Mouse (Mus musculus): ENCODE results near the gene Gm28035. TPM values are rescaled to one million over a fixed set of nuclear protein-coding genes. Genes with fewer than 3 reads are reported as not detected.

The Gm28035 gene
- total RNA-seq, 4 experiments from 2014 or later = 0.58 to 5.3 (median 2.8) TPM

GRCm38 (mm10) chr2:30238906-30239465 is 1.4 kb upstream of the Gm28035 start:
- no peak for DNase-seq

- no peak for DNase-seq
Measured at GRCm38 (mm10) chr2:30239777-30240176, 590 bp upstream of the Gm28035 start.

GRCm38 (mm10) chr2:30242509-30242908 is 2.1 kb downstream of the Gm28035 start:
- peak; percentile 84 for DNase-seq

GRCm38 (mm10) chr2:30243391-30243790 is 3.0 kb downstream of the Gm28035 start:
- DNase-seq = no peak

- DNase-seq = no peak
Measured at GRCm38 (mm10) chr2:30244595-30245178, 4.3 kb downstream of the Gm28035 start.

- DNase-seq = no peak
Measured at GRCm38 (mm10) chr2:30247036-30247435, 6.7 kb downstream of the Gm28035 start.

- no peak for DNase-seq
Measured at GRCm38 (mm10) chr2:30247681-30248080, 7.3 kb downstream of the Gm28035 start.

GRCm38 (mm10) chr2:30249182-30249581 is 8.8 kb downstream of the Gm28035 start:
- DNase-seq = no peak

GRCm38 (mm10) chr2:30250166-30251128 is 10.1 kb downstream of the Gm28035 start:
- DNase-seq = no peak

GRCm38 (mm10) chr2:30251417-30252104 is 11.2 kb downstream of the Gm28035 start:
- no peak for DNase-seq

GRCm38 (mm10) chr2:30252521-30252920 is 12.2 kb downstream of the Gm28035 start:
- no peak for DNase-seq

- no peak for DNase-seq
Measured at GRCm38 (mm10) chr2:30253809-30254208, 13.4 kb downstream of the Gm28035 start.

- DNase-seq = no peak
Measured at GRCm38 (mm10) chr2:30255631-30256395, 15.4 kb downstream of the Gm28035 start.

- DNase-seq = no peak
Measured at GRCm38 (mm10) chr2:30256616-30257350, 16.4 kb downstream of the Gm28035 start.

GRCm38 (mm10) chr2:30257699-30258460 is 17.5 kb downstream of the Gm28035 start:
- no peak for DNase-seq

GRCm38 (mm10) chr2:30258600-30258999 is 18.2 kb downstream of the Gm28035 start:
- no peak for DNase-seq

- DNase-seq = no peak
Measured at GRCm38 (mm10) chr2:30259131-30260064, 19.0 kb downstream of the Gm28035 start.

GRCm38 (mm10) chr2:30261064-30261736 is 20.8 kb downstream of the Gm28035 start:
- no peak for DNase-seq

Data from adrenal gland, adult 8-10 months (tissue).